Mouse (Mus musculus): ENCODE results near the gene Degs1. TPM values are rescaled to one million over a fixed set of nuclear protein-coding genes. Genes with fewer than 3 reads are reported as not detected.
A peak's percentile ranks its signal among the peaks of the same experiment; 100 is the strongest.

Degs1 gene
- total RNA-seq (2018; cell fraction: chromatin; rRNA removed) = 100 to 1,000 TPM in 1 of 26 experiments, 10 to 100 TPM in 25; 20.8 to 128 (median 36.3) TPM
- total RNA-seq (2018; cell fraction: cytosol; rRNA removed) = 100 to 1,000 TPM; 135 to 345 (median 228) TPM
- total RNA-seq (2018; cell fraction: nucleus; rRNA removed) = 100 to 1,000 TPM in 24 of 26 experiments, 10 to 100 TPM in 2; 59.6 to 310 (median 154) TPM
- polyA plus RNA-seq (2018) = 270 to 543 TPM (median 310 TPM) in 3 replicates

GRCm38 (mm10) chr1:182282091-182283075, at the start of gene Degs1:
Degs1 (minus strand) TSS chr1:182282804.
- Histone ChIP-seq H3K4me3 (ENCODE audit: inconsistent target) (peak within 1 kb of the TSS; percentile 81), H3K36me3 (ENCODE audit: inconsistent target) (peaks cover 22% of the 10 kb centered on the region), H3K27ac (peak within 1 kb of the TSS; percentile 78), H3K79me2 (ENCODE audit: inconsistent target) (peaks cover 47% of the 10 kb centered on the region)
- WGBS (ENCODE audit: missing documents) = under 1% methylated on average over 91 of the region's 94 CpGs

GRCm38 (mm10) chr1:182325919-182326318, 43.3 kb upstream of the Degs1 start:
- Histone ChIP-seq H3K4me3 (ENCODE audit: inconsistent target) (no peak overlapping the region), H3K79me2 (ENCODE audit: inconsistent target) (peaks cover 20% of the 10 kb centered on the region), H3K36me3 (ENCODE audit: inconsistent target) (peaks cover 31% of the 10 kb centered on the region; the same call in 1 of the 2 replicates), H3K27ac (peak overlapping the region; percentile 28)
- 45% methylated on average over 1 of the region's 1 CpGs for WGBS (ENCODE audit: missing documents)

- WGBS (ENCODE audit: missing documents) = 85% methylated on average over 7 of the region's 7 CpGs
- Histone ChIP-seq H3K4me3 (ENCODE audit: inconsistent target) (no peak overlapping the region), H3K36me3 (ENCODE audit: inconsistent target) (peaks cover 39% of the 10 kb centered on the region; the same call in 1 of the 2 replicates), H3K79me2 (ENCODE audit: inconsistent target) (peaks cover 7% of the 10 kb centered on the region; the same call in 1 of the 2 replicates), H3K27ac (0 out of 2 replicates have a peak overlapping the region, but pooled peaks have one; percentile 28)
Observed at GRCm38 (mm10) chr1:182324552-182324951, 41.9 kb upstream of the Degs1 start.

GRCm38 (mm10) chr1:182323139-182323538, 40.5 kb upstream of the Degs1 start:
- peaks cover 6% of the 10 kb centered on the region; the same call in 1 of the 2 replicates for H3K79me2 ChIP-seq (ENCODE audit: inconsistent target)
- H3K4me3 ChIP-seq (ENCODE audit: inconsistent target) = no peak overlapping the region
- H3K27ac ChIP-seq = no peak overlapping the region
- H3K36me3 ChIP-seq (ENCODE audit: inconsistent target) = peaks cover 41% of the 10 kb centered on the region
- WGBS (ENCODE audit: missing documents) = 85% methylated on average over 3 of the region's 3 CpGs

DNA sequence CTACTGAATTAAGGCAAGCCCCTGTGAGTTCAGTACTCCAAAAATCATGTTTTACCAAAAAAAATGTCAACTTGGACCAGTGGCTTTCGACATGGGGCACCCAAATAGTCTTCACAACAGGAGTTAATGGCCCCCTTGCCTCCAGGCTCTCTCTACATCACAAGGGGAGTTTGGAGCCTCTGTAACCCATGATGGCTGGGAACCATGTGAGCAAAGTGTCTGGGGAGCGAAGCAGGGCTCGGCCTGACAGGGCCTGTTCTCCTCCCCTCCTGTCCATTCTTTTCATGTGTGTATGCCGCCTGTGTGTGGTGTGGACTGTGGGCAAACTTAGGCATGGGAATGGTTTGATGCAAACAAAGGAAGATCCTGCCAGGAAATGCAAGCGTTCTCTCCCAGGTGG, 31.6 kb upstream of the Degs1 start:
- no peaks in the 10 kb centered on the region for H3K79me2 ChIP-seq (ENCODE audit: inconsistent target)
- no peak overlapping the region for H3K4me3 ChIP-seq (ENCODE audit: inconsistent target)
- 98% methylated on average over 5 of the region's 5 CpGs for WGBS (ENCODE audit: missing documents)
- peaks cover 57% of the 10 kb centered on the region for H3K36me3 ChIP-seq (ENCODE audit: inconsistent target)
- H3K27ac ChIP-seq = no peak overlapping the region

DNA sequence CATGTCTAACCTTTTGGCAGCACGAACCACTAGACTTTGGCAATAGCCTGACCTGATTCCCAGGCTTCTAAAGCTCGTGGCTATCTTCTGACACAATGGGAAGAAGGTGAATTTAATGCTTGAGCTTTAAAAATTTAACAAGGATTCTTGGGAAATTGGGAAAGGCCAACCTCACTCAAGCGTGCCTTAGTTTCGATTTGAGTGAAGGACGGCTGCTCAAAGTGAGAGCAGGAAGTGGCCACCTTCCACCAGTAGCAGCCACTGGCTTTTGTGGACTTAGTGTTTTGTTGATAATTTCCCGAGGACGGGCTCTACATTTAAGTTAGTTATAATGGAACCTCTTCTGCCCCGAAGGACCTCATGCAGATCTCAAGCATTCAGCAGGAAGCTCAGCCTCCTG, 30.6 kb upstream of the Degs1 start:
- H3K27ac ChIP-seq = no peak overlapping the region
- peaks cover 48% of the 10 kb centered on the region for H3K36me3 ChIP-seq (ENCODE audit: inconsistent target)
- WGBS (ENCODE audit: missing documents) = 92% methylated on average over 8 of the region's 8 CpGs
- no peaks in the 10 kb centered on the region for H3K79me2 ChIP-seq (ENCODE audit: inconsistent target)
- H3K4me3 ChIP-seq (ENCODE audit: inconsistent target) = no peak overlapping the region

DNA sequence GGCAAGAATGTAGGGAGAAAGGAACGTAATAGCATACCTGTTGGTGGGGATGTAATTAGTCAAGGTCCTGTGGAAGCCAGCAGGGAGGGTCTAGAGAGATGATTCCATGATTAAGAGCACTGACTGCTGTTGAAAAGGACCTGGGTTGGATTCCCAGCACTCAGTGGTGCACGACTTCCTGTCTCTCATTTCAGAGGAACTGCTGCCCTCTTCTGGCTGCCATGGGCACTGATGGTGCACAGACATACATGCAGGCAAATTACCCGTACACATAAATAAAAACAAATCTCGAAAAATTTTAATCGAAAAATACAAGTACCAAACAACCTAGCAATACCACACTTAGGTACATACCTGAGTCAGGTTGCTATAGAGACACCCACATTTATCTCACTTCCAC, 28.8 kb upstream of the Degs1 start:
- Histone ChIP-seq H3K79me2 (ENCODE audit: inconsistent target) (no peaks in the 10 kb centered on the region), H3K27ac (no peak overlapping the region), H3K4me3 (ENCODE audit: inconsistent target) (no peak overlapping the region), H3K36me3 (ENCODE audit: inconsistent target) (peaks cover 30% of the 10 kb centered on the region)
- WGBS (ENCODE audit: missing documents) = 93% methylated on average over 5 of the region's 5 CpGs

DNA sequence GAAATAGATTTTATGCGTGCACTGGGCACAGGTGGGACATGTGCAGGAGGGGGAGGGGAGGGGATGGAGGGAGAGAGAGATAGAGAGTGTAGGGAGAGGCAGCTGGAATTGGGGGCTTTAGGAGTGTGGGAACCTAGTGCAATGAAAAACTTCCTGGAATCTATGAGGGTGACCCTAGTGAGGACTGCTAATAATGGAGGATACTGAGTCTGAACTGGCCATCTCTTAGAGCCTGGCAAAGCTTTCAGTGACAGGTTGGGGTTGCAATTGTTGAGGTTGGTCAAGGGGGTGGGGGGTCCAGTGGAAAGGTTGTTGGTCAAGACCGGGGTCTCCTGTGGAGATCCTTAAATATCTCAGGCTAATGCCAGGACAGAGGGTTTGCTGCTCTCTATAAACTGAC, 27.7 kb upstream of the Degs1 start:
- no peak overlapping the region for H3K27ac ChIP-seq
- no peak overlapping the region for H3K4me3 ChIP-seq (ENCODE audit: inconsistent target)
- 82% methylated on average over 2 of the region's 2 CpGs for WGBS (ENCODE audit: missing documents)
- no peaks in the 10 kb centered on the region for H3K79me2 ChIP-seq (ENCODE audit: inconsistent target)
- H3K36me3 ChIP-seq (ENCODE audit: inconsistent target) = peaks cover 20% of the 10 kb centered on the region

DNA sequence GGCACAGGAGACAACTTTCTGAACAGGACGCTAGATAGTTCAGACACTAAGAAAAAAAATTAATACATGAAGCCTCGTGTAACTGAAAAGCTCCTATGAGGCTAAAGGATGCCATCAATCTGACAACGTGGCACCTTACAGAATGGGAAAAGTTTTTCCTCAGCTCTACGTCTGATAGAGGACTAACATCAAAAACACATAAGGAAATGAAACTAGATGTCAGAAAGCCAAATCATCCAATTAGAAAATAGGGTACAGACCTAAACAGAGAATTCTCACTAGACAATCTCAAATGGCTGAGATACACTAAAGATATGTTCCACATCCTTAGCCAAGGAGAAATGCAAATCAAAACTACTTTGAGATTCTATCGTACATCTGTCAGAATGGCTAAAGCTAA, 26.8 kb upstream of the Degs1 start:
- peaks cover 11% of the 10 kb centered on the region; the same call in 1 of the 2 replicates for H3K36me3 ChIP-seq (ENCODE audit: inconsistent target)
- no peaks in the 10 kb centered on the region for H3K79me2 ChIP-seq (ENCODE audit: inconsistent target)
- H3K27ac ChIP-seq = no peak overlapping the region
- WGBS (ENCODE audit: missing documents) = 33% methylated on average over 5 of the region's 5 CpGs
- H3K4me3 ChIP-seq (ENCODE audit: inconsistent target) = no peak overlapping the region

DNA sequence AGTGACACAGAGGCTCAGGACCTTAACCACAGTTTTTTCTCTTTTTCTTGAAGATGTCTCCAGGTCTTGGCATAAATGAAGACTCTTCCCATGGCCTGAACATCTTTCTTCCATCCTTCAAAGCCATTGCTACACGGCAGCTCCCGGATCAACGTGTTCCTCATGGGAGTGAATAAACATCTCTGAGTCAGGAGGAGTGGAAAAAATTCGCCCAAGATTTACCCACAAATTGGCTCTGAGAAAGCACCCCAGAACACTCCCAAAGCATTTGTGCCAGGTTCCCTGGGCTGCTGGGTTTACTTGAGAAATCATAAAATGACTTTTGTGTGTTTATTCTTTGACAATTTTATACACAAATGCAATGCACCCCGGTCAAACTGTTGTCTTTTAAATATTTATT, 20.3 kb upstream of the Degs1 start:
- 89% methylated on average over 5 of the region's 5 CpGs for WGBS (ENCODE audit: missing documents)
- Histone ChIP-seq H3K36me3 (ENCODE audit: inconsistent target) (no peaks in the 10 kb centered on the region), H3K27ac (no peak overlapping the region), H3K79me2 (ENCODE audit: inconsistent target) (no peaks in the 10 kb centered on the region), H3K4me3 (ENCODE audit: inconsistent target) (no peak overlapping the region)

DNA sequence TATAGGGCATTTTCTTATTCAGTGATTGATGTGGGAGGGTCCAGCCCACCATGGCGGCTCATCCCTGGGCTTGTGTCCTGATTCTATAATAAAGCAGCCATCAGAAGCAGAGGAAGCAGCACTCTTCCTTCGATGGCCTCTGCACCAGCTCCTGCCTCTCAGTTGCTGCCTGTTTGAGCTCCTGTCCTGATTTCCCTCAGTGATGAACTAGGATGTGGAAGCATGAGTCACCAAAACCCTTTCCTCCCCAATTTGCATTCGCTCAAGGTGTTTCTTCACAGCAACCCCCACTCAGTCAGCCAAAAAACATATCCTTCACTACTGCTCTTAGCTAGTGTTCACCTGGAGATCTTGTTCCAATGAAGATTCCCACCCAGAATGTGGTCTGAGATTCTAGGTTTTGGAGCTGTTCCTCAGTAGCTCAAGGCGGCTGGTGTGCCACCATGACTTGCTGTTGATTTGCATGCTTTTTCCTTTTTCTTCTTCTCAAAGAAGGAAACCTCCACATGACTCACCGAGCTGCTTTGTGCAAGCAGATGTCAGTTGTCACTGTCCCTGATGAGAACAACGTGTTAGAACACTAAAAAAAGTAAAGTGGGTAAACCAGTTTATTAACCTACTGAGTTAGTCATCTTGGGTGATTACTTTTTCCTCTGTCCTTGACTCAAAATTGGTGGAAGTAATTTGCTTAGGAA, 19.7 kb upstream of the Degs1 start:
- Histone ChIP-seq H3K27ac (no peak overlapping the region), H3K4me3 (ENCODE audit: inconsistent target) (no peak overlapping the region), H3K36me3 (ENCODE audit: inconsistent target) (no peaks in the 10 kb centered on the region), H3K79me2 (ENCODE audit: inconsistent target) (no peaks in the 10 kb centered on the region)
- 55% methylated on average over 6 of the region's 6 CpGs for WGBS (ENCODE audit: missing documents)

- Histone ChIP-seq H3K36me3 (ENCODE audit: inconsistent target) (no peaks in the 10 kb centered on the region), H3K4me3 (ENCODE audit: inconsistent target) (no peak overlapping the region), H3K27ac (no peak overlapping the region), H3K79me2 (ENCODE audit: inconsistent target) (no peaks in the 10 kb centered on the region)
- 98% methylated on average over 5 of the region's 5 CpGs for WGBS (ENCODE audit: missing documents)
Observed at GRCm38 (mm10) chr1:182297821-182298220, 15.2 kb upstream of the Degs1 start.

DNA sequence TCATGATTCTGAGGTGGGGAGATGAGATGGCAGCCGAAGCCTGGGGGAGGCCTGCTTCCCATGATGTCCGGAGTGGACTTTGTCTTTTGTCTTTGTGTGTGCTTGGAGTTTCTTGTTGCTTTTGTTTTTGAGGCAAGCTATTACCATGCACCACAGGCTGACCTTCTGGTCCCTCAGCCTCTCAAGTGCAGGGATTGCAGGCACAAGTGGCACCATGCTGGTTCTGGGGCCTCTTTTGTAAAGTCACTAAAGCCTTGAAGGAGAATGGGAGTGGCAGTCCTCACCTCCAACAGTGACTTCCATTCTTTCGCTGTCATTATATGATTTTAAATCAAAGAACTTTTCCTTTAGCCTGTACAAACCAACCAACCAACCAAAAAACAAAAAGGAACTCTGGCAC, 14.6 kb upstream of the Degs1 start:
- H3K36me3 ChIP-seq (ENCODE audit: inconsistent target) = no peaks in the 10 kb centered on the region
- no peak overlapping the region for H3K4me3 ChIP-seq (ENCODE audit: inconsistent target)
- no peaks in the 10 kb centered on the region for H3K79me2 ChIP-seq (ENCODE audit: inconsistent target)
- no peak overlapping the region for H3K27ac ChIP-seq
- 92% methylated on average over 3 of the region's 3 CpGs for WGBS (ENCODE audit: missing documents)

GRCm38 (mm10) chr1:182296816-182297215, 14.2 kb upstream of the Degs1 start:
- H3K4me3 ChIP-seq (ENCODE audit: inconsistent target) = no peak overlapping the region
- WGBS (ENCODE audit: missing documents) = 98% methylated on average over 6 of the region's 6 CpGs
- no peaks in the 10 kb centered on the region for H3K79me2 ChIP-seq (ENCODE audit: inconsistent target)
- no peaks in the 10 kb centered on the region for H3K36me3 ChIP-seq (ENCODE audit: inconsistent target)
- no peak overlapping the region for H3K27ac ChIP-seq
